ENCODE assay signal across 17 mouse cellular contexts in genomic region chr16:4674091-4674490, GRCm38 (mm10). TPM values are rescaled to one million over a fixed set of nuclear protein-coding genes. Genes with fewer than 3 reads are reported as not detected.
DNase-seq lines count a peak whose midpoint lies in the region; ATAC-seq lines count a peak whose summit lies in the region.
"Had no signal": no experiment of that assay in that cellular context is flagged by ENCODE, and none has a peak within 500 bp of the region (broad histone marks: within the 10 kb centered on the region; RNA-seq: fewer than 3 reads in every experiment).

No protein-coding gene starts in this region.

- ATAC-seq in intestine, embryonic 16.5 days, result no peak

- H3K4me3 ChIP-seq in intestine, embryonic 16.5 days (ENCODE audit: low read length), result no peak overlapping the region
- H3K4me3 ChIP-seq: forebrain, embryonic 10.5 days; liver, embryonic 13.5 days; megakaryocyte, embryonic 14.5 days; neural tube, embryonic 12.5 days had no signal

- no peaks in the 10 kb centered on the region for H3K27me3 ChIP-seq in intestine, embryonic 16.5 days (replicated peaks; ENCODE audit: control insufficient read depth, insufficient read depth, low read length)
- H3K27me3 ChIP-seq: liver, embryonic 13.5 days; neural tube, embryonic 12.5 days had no signal

- H3K4me2 ChIP-seq in intestine, embryonic 16.5 days (ENCODE audit: low read depth, low read length), result no peak overlapping the region
- H3K4me2 ChIP-seq: heart, embryonic 11.5 days; liver, embryonic 13.5 days; neural tube, embryonic 12.5 days had no signal

- no peak overlapping the region for H3K9ac ChIP-seq in intestine, embryonic 16.5 days (ENCODE audit: low read depth, low read length)
- H3K9ac ChIP-seq: liver, embryonic 13.5 days; neural tube, embryonic 12.5 days had no signal

- peaks cover 12% of the 10 kb centered on the region for H3K4me1 ChIP-seq in intestine, embryonic 16.5 days (ENCODE audit: control insufficient read depth, insufficient read depth, low read length)

- 90% methylated on average over 4 of the region's 4 CpGs for WGBS in intestine, embryonic 16.5 days

- peaks cover 7% of the 10 kb centered on the region; the same call in 1 of the 2 replicates for H3K36me3 ChIP-seq in intestine, embryonic 16.5 days (ENCODE audit: control insufficient read depth, insufficient read depth, low read length)

- peak; percentile 12 for DNase-seq in spleen, adult 12 weeks (ENCODE audit: low spot score)
- no peak for DNase-seq in spleen, postnatal 14 days (ENCODE audit: low spot score in 2 of 2)
- DNase-seq in c-Kit-positive CD71-negative TER-119-negative erythroid progenitor cells, embryonic 14.5 days (ENCODE audit: low read depth), result peak; percentile 40
- peak; percentile 87 for DNase-seq in naive thymus-derived CD4-positive, alpha-beta T cell, adult 2 months (ENCODE audit: low read depth)
- peak; percentile 69 to 78 for DNase-seq in thymus, postnatal 36 days
- no peak for DNase-seq in right cerebral cortex, postnatal 4 days
- no peak for DNase-seq in retina, postnatal 1 day
- DNase-seq: cerebellum, adult 9-10 months; heart, postnatal 4 days; kidney, adult 18-20 months; kidney, postnatal 4 days; liver, embryonic 13.5 days had no signal

- H3K27ac ChIP-seq in intestine, embryonic 16.5 days (ENCODE audit: low read length), result no peak overlapping the region
- H3K27ac ChIP-seq: forebrain, embryonic 10.5 days; liver, embryonic 13.5 days; neural tube, embryonic 12.5 days had no signal

- no peaks in the 10 kb centered on the region for H3K9me3 ChIP-seq in intestine, embryonic 16.5 days (ENCODE audit: control insufficient read depth, low read length)
- H3K9me3 ChIP-seq: forebrain, embryonic 10.5 days; liver, embryonic 13.5 days; megakaryocyte, embryonic 14.5 days; neural tube, embryonic 12.5 days had no signal

RNA-seq across cellular contexts. Expression of gene Coro7, which starts 5.5 kb away (rescaled TPM):
- 29.2 and 30.5 TPM in 2 replicates for polyA plus RNA-seq in intestine, embryonic 16.5 days (2015; fragmentation: Nextera tagmentation; extraction: Ambion mirVana)

RNA-seq across cellular contexts. Expression of gene Dnaja3, which starts 34.3 kb away (rescaled TPM):
- 90.5 and 92.5 TPM in 2 replicates for polyA plus RNA-seq in intestine, embryonic 16.5 days (2015; fragmentation: Nextera tagmentation; extraction: Ambion mirVana)

RNA-seq across cellular contexts. Expression of gene Vasn, which starts 34.4 kb away (rescaled TPM):
- 13.5 and 13.6 TPM in 2 replicates for polyA plus RNA-seq in intestine, embryonic 16.5 days (2015; fragmentation: Nextera tagmentation; extraction: Ambion mirVana)

RNA-seq across cellular contexts. Expression of gene Nmral1, which starts 45.1 kb away (rescaled TPM):
- 35.3 and 45.9 TPM in 2 replicates for polyA plus RNA-seq in intestine, embryonic 16.5 days (2015; fragmentation: Nextera tagmentation; extraction: Ambion mirVana)

RNA-seq across cellular contexts. Expression of gene Pam16, which starts 49.3 kb away (rescaled TPM):
- 79.4 and 86.8 TPM in 2 replicates for polyA plus RNA-seq in intestine, embryonic 16.5 days (2015; fragmentation: Nextera tagmentation; extraction: Ambion mirVana)

Comparison
In these comparisons a context has a peak if more than half of its experiments do, and no peak if none do; other contexts are left out.
1. DNase-seq: peak in spleen, adult 12 weeks (single experiment), c-Kit-positive CD71-negative TER-119-negative erythroid progenitor cells, embryonic 14.5 days (single experiment), naive thymus-derived CD4-positive, alpha-beta T cell, adult 2 months (single experiment) and thymus, postnatal 36 days (2 of 2); none in spleen, postnatal 14 days (0 of 2), right cerebral cortex, postnatal 4 days (single experiment) and retina, postnatal 1 day (single experiment).